Mouse (Mus musculus) cerebellum, adult 8-10 months (tissue): ENCODE measurements around the gene Rnf208.
A peak's percentile ranks its signal among the peaks of the same experiment; 100 is the strongest.

Experiments used
- DNase-seq: peaks from one replicate; pipeline ENCODE4 v3.0.0; 2022

The Rnf208 gene

GRCm38 (mm10) chr2:25286314-25286713 lies 44.3 kb downstream of the Rnf208 start:
- no peak for DNase-seq

GRCm38 (mm10) chr2:25286837-25287636 lies 45.0 kb downstream of the Rnf208 start:
- DNase-seq: peak; percentile 62

DNA sequence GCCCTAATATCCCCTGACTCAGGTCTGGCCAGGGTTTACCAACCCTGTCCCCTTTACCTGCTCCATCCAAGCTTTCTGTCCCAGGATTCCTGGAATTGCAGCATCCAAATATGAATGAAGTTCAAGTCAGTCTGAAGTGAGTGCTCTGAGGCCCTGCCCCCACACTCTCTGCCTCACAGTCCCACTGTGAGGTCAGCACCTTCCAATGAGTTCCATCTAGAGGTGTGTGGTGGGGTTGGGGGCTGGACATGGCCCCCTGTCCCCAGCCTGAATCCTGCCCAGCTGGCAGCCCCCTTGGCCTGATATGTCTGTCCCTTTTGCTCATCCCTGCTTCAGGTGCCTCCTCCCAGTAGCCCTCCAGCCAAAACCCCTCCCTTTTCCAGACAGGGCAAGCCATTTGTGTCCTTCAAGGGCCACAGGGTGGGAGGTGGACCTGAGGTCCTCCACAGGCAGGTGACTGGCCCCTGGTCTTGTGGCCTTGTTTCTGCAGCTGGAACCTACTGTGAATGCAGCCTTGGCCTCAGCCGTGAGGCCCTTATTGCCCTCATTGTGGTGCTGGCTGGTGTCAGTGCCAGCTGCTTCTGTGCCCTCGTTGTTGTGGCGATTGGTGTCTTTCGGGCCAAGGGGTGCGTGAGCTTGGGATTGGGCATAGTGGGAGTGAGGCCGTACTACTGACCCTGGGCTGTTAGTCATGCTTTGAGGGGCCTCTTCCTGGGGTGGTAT lies 46.0 kb downstream of the Rnf208 start, which contains the start of gene Tmem210:
Gene Tmem210, plus strand, starts transcription at position 219 of the 723 bp plus-strand sequence.
- DNase-seq: no peak

GRCm38 (mm10) chr2:25288734-25289345 lies 46.8 kb downstream of the Rnf208 start:
- no peak for DNase-seq

DNA sequence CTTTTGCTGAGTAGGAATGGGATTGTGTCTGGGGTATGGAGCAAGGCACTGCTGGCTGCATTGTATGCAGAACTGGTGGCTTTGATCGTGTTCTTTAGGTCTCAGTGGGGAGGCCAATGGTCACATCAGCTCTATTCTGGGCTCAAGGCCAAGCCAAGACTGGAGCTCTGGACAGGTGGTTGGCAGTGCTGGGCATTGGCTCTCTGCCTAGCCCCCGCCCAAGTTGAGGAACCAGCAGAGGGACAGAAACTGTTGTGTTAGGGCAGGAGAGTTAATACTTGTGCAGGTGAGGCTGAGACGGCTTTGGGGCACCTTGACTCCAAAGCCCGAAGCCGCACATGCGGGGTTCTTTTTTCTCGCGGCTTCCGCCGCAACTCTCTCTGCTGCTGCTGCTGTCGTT lies 47.6 kb downstream of the Rnf208 start, which contains the start of gene Lrrc26:
Gene Lrrc26, plus strand, starts transcription at position 265 of the 400 bp plus-strand sequence.
- no peak for DNase-seq

GRCm38 (mm10) chr2:25290101-25290815 lies 48.2 kb downstream of the Rnf208 start:
- peak; percentile 80 for DNase-seq

- DNase-seq: peak; percentile 74
Observed at GRCm38 (mm10) chr2:25290816-25291130, 48.7 kb downstream of the Rnf208 start.

GRCm38 (mm10) chr2:25291184-25292053 lies 49.4 kb downstream of the Rnf208 start:
- DNase-seq: no peak

GRCm38 (mm10) chr2:25292054-25292544 lies 50.0 kb downstream of the Rnf208 start:
- DNase-seq: no peak

- peak; percentile 83 for DNase-seq
Observed at GRCm38 (mm10) chr2:25292856-25293255, 50.8 kb downstream of the Rnf208 start.

DNA sequence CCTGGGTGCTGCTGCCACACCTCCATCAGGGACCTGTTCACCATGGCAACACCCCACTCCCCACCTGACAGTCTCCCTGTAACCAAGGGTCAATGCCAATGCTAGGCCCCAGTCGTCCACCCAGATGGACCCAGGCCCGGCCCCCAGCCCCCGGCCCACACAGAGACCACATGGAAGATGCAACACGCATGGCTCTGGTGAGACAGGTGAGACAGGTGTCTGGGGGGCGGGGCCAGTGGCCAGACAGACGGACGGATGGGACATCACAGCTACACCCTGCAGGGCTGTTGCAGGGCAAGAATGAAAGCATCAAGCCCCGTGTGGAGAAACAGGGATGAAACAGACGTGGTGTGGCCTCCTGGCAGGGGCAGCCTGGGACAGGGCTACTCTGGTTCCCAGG lies 51.7 kb downstream of the Rnf208 start:
- no peak for DNase-seq
